Mouse (Mus musculus) stomach, embryonic 14.5 days (tissue): ENCODE data around the gene Colq. TPM values are rescaled to one million over a fixed set of nuclear protein-coding genes. Genes with fewer than 3 reads are reported as not detected.

ENCODE experiments used
- ATAC-seq: fragments of 200-750 bp; cut with Nextera tagmentation; 2 replicates; pipeline ENCODE4 v1.8.0; 2017; ENCODE audit warnings: low read depth, moderate TSS enrichment; ENCODE audit not compliant: insufficient number of reproducible peaks, insufficient read depth, low FRiP score
- H3K27ac ChIP-seq: fragments of 300-500 bp; sonication (generic); 2 replicates; pipeline ENCODE4 v1.5.1; 2014; ENCODE audit warnings: mild to moderate bottlenecking, low read length, moderate library complexity, mixed read lengths
- H3K27me3 ChIP-seq: fragments of 300-500 bp; sonication (generic); 2 replicates; pipeline ENCODE4 v1.6.1; 2014; ENCODE audit warnings: low read length, control low read depth, mixed read lengths; ENCODE audit not compliant: control insufficient read depth, insufficient read depth
- H3K36me3 ChIP-seq: fragments of 300-500 bp; sonication (generic); 2 replicates; pipeline ENCODE4 v1.6.1; 2014; ENCODE audit warnings: mild to moderate bottlenecking, control low read depth, low read length, moderate library complexity, mixed read lengths; ENCODE audit not compliant: control insufficient read depth, insufficient read depth
- H3K4me1 ChIP-seq: fragments of 300-500 bp; sonication (generic); 2 replicates; pipeline ENCODE4 v1.6.1; 2014; ENCODE audit warnings: low read length, control low read depth, mixed read lengths; ENCODE audit not compliant: control insufficient read depth, insufficient read depth
- H3K4me2 ChIP-seq: fragments of 300-500 bp; sonication (generic); replicated peaks from 2 replicates; pipeline ENCODE4 v1.6.1; 2014; ENCODE audit warnings: low read depth, low read length, control low read depth
- H3K4me3 ChIP-seq: fragments of 300-500 bp; sonication (generic); 2 replicates; pipeline ENCODE4 v1.5.1; 2014; ENCODE audit warnings: low read depth, low read length, control low read depth
- H3K9ac ChIP-seq: fragments of 300-500 bp; sonication (generic); replicated peaks from 2 replicates; pipeline ENCODE4 v1.6.1; 2014; ENCODE audit warnings: low read depth, mild to moderate bottlenecking, control low read depth, low read length, moderate library complexity, mixed read lengths
- H3K9me3 ChIP-seq: fragments of 300-500 bp; sonication (generic); 2 replicates; pipeline ENCODE4 v1.6.1; 2016; ENCODE audit warnings: low read depth, low read length, control low read depth; ENCODE audit not compliant: control insufficient read depth
- WGBS: fragments of 180-500 bp; shearing (Covaris S2); extraction: QIAGEN DNeasy Blood & Tissue Kit; methylation state at CpG from one replicate; pipeline ENCODE4 v1.1.7; 2014; 5-methylcytosine and 5-hydroxymethylcytosine counted together
- polyA plus RNA-seq: library from polyadenylated mRNA; unstranded; fragments of >200 nt; fragmentation: Nextera tagmentation; extraction: Ambion mirVana; gene quantifications from 2 replicates; pipeline ENCODE4 v1.2.1, GENCODE M21; 2014

Colq gene
- polyA plus RNA-seq, 1 experiment from 2014 or later, result 0.54 TPM

- no peaks in the 10 kb centered on the region for H3K9me3 ChIP-seq
- H3K27ac ChIP-seq, result no peak overlapping the region
- H3K4me3 ChIP-seq, result no peak overlapping the region
- ATAC-seq, result no peak
- H3K9ac ChIP-seq, result no peak overlapping the region
- H3K4me2 ChIP-seq, result no peak overlapping the region
- WGBS, result 78% methylated on average over 7 of the region's 7 CpGs
- H3K27me3 ChIP-seq, result no peaks in the 10 kb centered on the region
- no peaks in the 10 kb centered on the region for H3K4me1 ChIP-seq
- H3K36me3 ChIP-seq, result no peaks in the 10 kb centered on the region
Measured at GRCm38 (mm10) chr14:31525040-31525810, 65.9 kb downstream of the Colq start.

GRCm38 (mm10) chr14:31521318-31521717, 69.8 kb downstream of the Colq start:
- WGBS, result 59% methylated on average over 2 of the region's 2 CpGs
- no peaks in the 10 kb centered on the region for H3K9me3 ChIP-seq

GRCm38 (mm10) chr14:31519165-31519564, 72.0 kb downstream of the Colq start:
- Histone ChIP-seq H3K9me3 (no peaks in the 10 kb centered on the region), H3K27me3 (no peaks in the 10 kb centered on the region), H3K9ac (no peak overlapping the region), H3K4me2 (peak overlapping the region; percentile 21; the same call in 1 of the 2 replicates), H3K27ac (no peak overlapping the region), H3K4me3 (no peak overlapping the region), H3K36me3 (no peaks in the 10 kb centered on the region), H3K4me1 (no peaks in the 10 kb centered on the region)
- WGBS, result 24% methylated on average over 3 of the region's 3 CpGs
- peak; percentile 66; the same call in 1 of the 2 replicates for ATAC-seq

More at GRCm38 (mm10) chr14:31521318-31521717, 69.8 kb downstream of the Colq start:
- no peak for ATAC-seq
- no peak overlapping the region for H3K4me3 ChIP-seq
- no peak overlapping the region for H3K27ac ChIP-seq
- no peak overlapping the region for H3K9ac ChIP-seq
- H3K36me3 ChIP-seq, result no peaks in the 10 kb centered on the region
- no peaks in the 10 kb centered on the region for H3K27me3 ChIP-seq
- H3K4me1 ChIP-seq, result no peaks in the 10 kb centered on the region
- H3K4me2 ChIP-seq, result no peak overlapping the region

- no peaks in the 10 kb centered on the region for H3K36me3 ChIP-seq
- ATAC-seq, result no peak
- WGBS, result 87% methylated on average over 2 of the region's 2 CpGs
- H3K27ac ChIP-seq, result no peak overlapping the region
- no peak overlapping the region for H3K4me2 ChIP-seq
- no peak overlapping the region for H3K9ac ChIP-seq
- H3K27me3 ChIP-seq, result no peaks in the 10 kb centered on the region
- H3K4me3 ChIP-seq, result no peak overlapping the region
- no peaks in the 10 kb centered on the region for H3K4me1 ChIP-seq
- no peaks in the 10 kb centered on the region for H3K9me3 ChIP-seq
Measured at GRCm38 (mm10) chr14:31515895-31516294, 75.2 kb downstream of the Colq start.

DNA sequence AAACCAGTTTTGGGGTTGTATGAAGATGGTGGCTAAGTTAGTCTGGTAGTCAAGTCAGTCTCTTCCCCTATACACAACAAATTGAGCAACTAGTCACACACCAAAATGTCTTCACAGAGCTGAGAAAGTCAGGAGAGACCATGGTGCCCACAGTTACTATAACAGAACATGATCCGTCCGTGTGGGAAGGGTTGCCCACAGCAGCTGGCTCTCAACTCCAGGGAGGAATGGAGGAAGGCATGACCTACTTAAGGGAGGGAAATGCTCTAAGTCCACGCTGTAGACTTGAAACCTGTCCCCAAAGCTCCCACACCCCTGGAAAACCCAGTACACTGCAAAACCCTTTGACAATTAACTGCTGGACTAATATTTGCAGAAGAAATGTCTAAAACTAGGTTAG, 80.8 kb downstream of the Colq start:
- WGBS, result 87% methylated on average over 3 of the region's 3 CpGs
- no peaks in the 10 kb centered on the region for H3K4me1 ChIP-seq
- H3K9ac ChIP-seq, result no peak overlapping the region
- peaks cover 44% of the 10 kb centered on the region for H3K36me3 ChIP-seq
- H3K9me3 ChIP-seq, result no peaks in the 10 kb centered on the region
- no peaks in the 10 kb centered on the region for H3K27me3 ChIP-seq
- H3K4me3 ChIP-seq, result no peak overlapping the region
- no peak overlapping the region for H3K4me2 ChIP-seq
- H3K27ac ChIP-seq, result no peak overlapping the region
- ATAC-seq, result no peak

GRCm38 (mm10) chr14:31509911-31510310, 81.2 kb downstream of the Colq start:
- ATAC-seq, result no peak
- H3K9me3 ChIP-seq, result no peaks in the 10 kb centered on the region
- no peak overlapping the region for H3K9ac ChIP-seq
- H3K4me2 ChIP-seq, result no peak overlapping the region
- H3K4me1 ChIP-seq, result no peaks in the 10 kb centered on the region
- H3K27ac ChIP-seq, result no peak overlapping the region
- peaks cover 48% of the 10 kb centered on the region for H3K36me3 ChIP-seq
- WGBS, result 96% methylated on average over 2 of the region's 2 CpGs
- H3K27me3 ChIP-seq, result no peaks in the 10 kb centered on the region
- H3K4me3 ChIP-seq, result no peak overlapping the region

DNA sequence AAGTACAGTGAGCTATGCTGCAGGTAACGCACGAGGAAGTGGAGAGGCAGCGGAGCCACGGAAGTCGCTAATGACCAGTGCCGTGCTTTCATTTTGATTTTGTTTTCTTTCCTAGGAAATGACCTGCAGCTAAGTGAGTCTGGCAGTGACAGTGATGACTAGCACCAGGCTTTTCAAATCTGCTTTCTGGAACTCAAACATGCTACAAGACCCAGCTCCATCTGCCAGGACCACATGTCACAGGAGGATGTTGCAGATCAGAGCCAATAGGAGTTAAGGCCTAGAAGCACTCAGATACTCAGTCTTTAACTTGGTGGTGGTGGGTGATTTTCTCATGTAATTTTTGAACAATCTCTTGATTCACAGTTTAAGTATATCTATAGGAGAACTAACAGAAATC, 84.7 kb downstream of the Colq start:
- 97% methylated on average over 6 of the region's 6 CpGs for WGBS
- H3K36me3 ChIP-seq, result peaks cover 79% of the 10 kb centered on the region
- no peak overlapping the region for H3K27ac ChIP-seq
- ATAC-seq, result no peak
- no peak overlapping the region for H3K4me2 ChIP-seq
- H3K9ac ChIP-seq, result no peak overlapping the region
- no peaks in the 10 kb centered on the region for H3K27me3 ChIP-seq
- H3K4me1 ChIP-seq, result no peaks in the 10 kb centered on the region
- H3K4me3 ChIP-seq, result no peak overlapping the region
- H3K9me3 ChIP-seq, result no peaks in the 10 kb centered on the region

- Histone ChIP-seq H3K27ac (no peak overlapping the region), H3K4me3 (no peak overlapping the region), H3K4me1 (no peaks in the 10 kb centered on the region), H3K36me3 (peaks cover 75% of the 10 kb centered on the region), H3K27me3 (no peaks in the 10 kb centered on the region), H3K9me3 (no peaks in the 10 kb centered on the region), H3K9ac (no peak overlapping the region), H3K4me2 (no peak overlapping the region)
- no peak for ATAC-seq
- 90% methylated on average over 13 of the region's 13 CpGs for WGBS
Measured at GRCm38 (mm10) chr14:31503406-31503805, 87.7 kb downstream of the Colq start.

DNA sequence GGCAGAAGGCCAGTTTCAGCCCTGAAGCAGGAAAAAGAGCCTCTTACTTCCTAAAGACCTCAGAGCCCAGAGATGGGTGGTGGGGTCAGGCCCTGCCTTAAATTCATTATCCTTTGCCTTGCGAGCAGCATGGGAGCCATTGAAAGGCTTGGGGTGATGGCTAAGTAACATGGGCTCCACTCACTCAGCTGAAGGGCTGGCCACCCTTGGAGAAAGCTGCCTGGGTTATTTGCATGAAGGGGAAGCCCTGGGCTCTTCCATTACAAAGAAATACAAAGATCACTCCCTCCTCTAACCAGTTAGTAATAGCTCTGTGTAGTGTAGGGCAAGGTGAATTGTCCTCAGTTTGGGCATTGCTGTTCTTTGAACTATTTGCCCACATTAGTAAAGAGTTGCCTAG, 91.6 kb downstream of the Colq start:
- no peak overlapping the region for H3K27ac ChIP-seq
- no peak overlapping the region for H3K4me2 ChIP-seq
- peaks cover 6% of the 10 kb centered on the region; the same call in 1 of the 2 replicates for H3K4me1 ChIP-seq
- no peak overlapping the region for H3K4me3 ChIP-seq
- H3K27me3 ChIP-seq, result no peaks in the 10 kb centered on the region
- ATAC-seq, result no peak
- 89% methylated on average over 1 of the region's 1 CpGs for WGBS
- H3K9me3 ChIP-seq, result no peaks in the 10 kb centered on the region
- H3K9ac ChIP-seq, result no peak overlapping the region
- peaks cover 44% of the 10 kb centered on the region for H3K36me3 ChIP-seq
